Mouse (Mus musculus) spleen, adult 18-20 months (tissue): ENCODE results near the gene Nsmce1.

ENCODE experiments used
- DNase-seq, 2 experiments: peaks; one replicate each; pipeline ENCODE4 v3.0.0; 2022; ENCODE audit warnings: mixed read lengths in 2 of 2

The Nsmce1 gene

DNA sequence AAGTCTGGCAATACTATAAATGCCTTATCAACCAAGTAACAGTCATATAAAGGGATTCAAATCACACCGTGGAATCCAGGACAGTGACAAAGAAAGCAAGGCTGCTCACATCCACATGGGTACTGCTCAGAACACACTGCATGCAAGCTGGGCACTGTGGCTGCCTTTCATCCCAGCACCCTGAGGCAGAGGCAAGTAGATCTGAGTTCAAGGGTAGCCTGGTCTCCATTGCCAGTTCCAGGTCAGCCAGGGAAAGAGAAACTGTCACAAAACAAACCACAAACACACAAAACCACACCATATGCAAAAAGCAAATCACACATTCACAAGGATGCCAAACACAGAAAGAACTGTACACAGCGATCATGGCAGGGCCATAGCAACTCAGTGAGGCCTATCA, 1.8 kb downstream of the Nsmce1 start:
- no peak for DNase-seq

GRCm38 (mm10) chr7:125488706-125489105, 2.7 kb downstream of the Nsmce1 start:
- DNase-seq = no peak

- no peak for DNase-seq
These were observed 4.3 kb downstream of the Nsmce1 start for GRCm38 (mm10) chr7:125487126-125487525.

- DNase-seq = no peak
These were observed 5.2 kb downstream of the Nsmce1 start for GRCm38 (mm10) chr7:125486121-125486630.

- no peak for DNase-seq
These were observed 6.6 kb downstream of the Nsmce1 start for GRCm38 (mm10) chr7:125484791-125485190.

GRCm38 (mm10) chr7:125482886-125483285, 8.5 kb downstream of the Nsmce1 start:
- no peak for DNase-seq

- DNase-seq = no peak
These were observed 9.1 kb downstream of the Nsmce1 start for GRCm38 (mm10) chr7:125482339-125482738.

DNA sequence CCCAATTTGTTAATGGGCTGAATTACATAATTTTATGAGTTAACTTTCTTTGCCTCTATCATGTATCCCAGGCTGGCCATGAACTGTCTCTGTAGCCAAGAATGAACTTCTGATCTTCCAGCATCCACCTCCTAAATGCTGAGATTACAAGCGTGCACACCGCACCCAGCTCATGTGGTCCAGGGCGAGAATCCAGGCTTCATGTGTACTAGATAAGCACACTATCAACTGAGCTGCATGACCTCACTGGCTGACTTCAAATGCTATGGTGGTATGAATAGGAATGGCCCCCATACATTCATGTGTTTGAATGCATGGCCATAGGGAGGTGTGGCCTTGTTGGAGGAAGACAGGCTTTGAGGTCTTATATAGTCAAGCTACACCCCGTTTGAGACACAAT, 10.9 kb downstream of the Nsmce1 start:
- no peak for DNase-seq

DNA sequence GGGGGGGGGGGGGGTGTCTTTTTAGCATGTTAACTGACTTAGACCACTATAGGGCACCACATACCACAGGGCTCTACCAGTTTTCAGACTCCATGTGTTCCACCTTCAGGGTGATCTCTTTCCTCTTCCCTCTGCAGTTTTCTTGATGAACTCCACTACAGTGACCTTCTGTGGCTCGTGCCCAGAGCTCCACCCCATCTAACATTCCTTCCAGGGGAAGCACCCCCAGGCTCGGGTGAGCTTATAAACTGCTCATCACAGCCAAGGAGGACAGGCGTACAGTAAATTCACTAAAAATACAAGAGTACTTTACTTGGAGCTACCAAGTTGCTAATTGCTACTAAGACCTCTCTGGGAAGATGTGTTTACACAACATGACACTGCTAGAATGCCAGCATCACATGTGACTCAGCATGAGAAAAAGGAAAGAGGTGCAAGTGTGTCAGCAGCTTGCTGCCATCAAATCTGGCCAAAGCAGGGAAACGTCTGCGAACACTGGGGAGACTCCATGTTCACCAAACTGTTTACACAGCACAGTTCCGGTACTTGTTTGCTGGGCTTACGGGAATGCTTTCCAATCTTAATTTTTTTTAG, 12.9 kb downstream of the Nsmce1 start:
- no peak for DNase-seq

GRCm38 (mm10) chr7:125475601-125476251, 15.7 kb downstream of the Nsmce1 start:
- DNase-seq = no peak

- no peak for DNase-seq
These were observed 16.9 kb downstream of the Nsmce1 start for GRCm38 (mm10) chr7:125474535-125474934.

- DNase-seq = peak; percentile 59 to 74
These were observed 19.2 kb downstream of the Nsmce1 start for GRCm38 (mm10) chr7:125471991-125472741.

DNA sequence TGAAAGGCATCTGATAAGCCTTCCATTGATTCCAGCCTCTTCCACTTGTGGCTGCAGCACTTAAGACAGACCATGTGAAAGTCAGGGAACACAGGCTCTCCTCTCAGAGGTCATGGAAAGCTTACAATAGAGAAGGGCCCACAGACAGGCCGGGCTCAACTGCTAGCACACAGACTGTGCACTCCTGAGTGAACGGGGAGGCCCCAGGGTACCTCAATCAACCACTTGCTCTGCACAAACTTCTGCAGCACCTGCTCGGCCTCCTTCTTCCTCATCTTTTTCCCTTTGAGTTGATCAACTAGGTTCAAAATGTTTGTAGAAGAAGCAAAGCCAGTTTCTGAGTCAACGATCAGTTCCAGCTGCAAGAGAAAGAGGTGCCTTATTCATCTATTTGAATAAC, 20.5 kb downstream of the Nsmce1 start:
- DNase-seq = no peak

GRCm38 (mm10) chr7:125469937-125470336, 21.5 kb downstream of the Nsmce1 start:
- peak; percentile 55 to 74 for DNase-seq

DNA sequence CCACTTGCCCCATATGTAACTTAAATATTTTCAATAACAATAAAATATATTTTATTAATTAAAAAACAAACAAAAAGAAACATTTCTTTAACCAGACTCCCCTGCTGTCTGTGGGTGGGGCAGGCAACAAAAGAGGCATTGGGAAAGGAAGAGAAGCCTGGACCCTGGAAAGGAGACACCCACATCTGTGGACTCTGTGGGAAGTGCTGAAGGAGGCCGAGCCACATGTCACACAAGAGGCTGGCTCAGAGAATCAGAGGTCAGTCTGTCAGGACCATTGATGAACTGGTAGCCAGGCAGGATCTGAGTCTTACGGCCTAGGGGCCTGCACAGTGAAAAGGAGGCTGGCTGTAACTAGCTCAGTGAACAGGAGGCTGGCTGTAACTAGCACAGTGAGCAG, 29.2 kb downstream of the Nsmce1 start:
- DNase-seq = no peak

- no peak for DNase-seq
These were observed 37.7 kb downstream of the Nsmce1 start for GRCm38 (mm10) chr7:125453671-125454070.

GRCm38 (mm10) chr7:125451078-125451477, 40.3 kb downstream of the Nsmce1 start:
- DNase-seq = no peak

GRCm38 (mm10) chr7:125450678-125451077, 40.7 kb downstream of the Nsmce1 start:
- no peak for DNase-seq

DNA sequence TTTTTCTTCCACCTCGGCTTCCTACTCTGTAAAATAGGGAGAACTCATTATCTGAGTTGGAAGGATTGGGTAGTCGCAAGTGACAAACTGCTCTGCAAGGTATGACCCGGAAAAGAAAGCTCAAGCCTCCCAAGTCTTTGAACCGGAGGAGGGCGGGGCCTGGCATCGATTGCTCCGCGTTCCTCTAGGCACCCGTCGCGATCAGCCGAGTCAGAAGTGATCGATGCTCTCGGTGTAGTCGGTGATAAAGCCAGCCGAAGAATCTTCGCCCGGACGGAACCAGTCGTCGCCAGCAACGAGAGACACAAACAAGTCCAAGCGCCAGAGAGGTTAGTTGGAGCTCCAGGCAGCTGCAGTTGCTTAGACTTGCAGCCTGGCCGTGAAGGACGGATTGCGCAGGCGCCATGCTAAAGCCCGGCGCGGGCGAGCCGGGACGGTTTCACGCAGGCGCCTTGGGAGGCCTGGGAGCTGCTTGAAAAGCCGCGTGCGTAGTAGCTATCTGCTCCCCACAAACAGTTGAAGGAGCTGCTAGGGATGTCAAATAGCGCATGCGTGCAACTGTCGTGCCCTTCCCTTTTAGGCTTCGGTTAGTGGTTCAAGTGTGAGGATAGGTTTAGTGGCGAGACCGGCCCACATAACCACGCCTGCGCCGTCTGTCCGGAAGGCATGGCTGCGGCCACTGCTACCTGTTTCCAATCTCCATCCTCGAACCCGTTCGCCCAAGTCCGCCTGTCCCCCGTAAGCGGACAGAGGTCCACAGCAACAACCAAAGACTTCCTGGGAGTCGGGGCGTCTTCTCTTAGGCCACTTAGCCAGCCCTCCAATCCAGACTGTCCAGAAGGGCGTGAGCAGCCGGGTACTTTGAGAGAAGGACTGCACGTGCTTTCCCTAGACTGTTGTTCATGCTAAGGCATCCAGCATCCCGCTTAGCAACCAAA, 46.7 kb downstream of the Nsmce1 start, which contains the start of gene Kdm8:
Kdm8 (plus strand) TSS at position 213 of the 938 bp plus-strand sequence.
- peak; percentile 84 to 93 for DNase-seq

DNA sequence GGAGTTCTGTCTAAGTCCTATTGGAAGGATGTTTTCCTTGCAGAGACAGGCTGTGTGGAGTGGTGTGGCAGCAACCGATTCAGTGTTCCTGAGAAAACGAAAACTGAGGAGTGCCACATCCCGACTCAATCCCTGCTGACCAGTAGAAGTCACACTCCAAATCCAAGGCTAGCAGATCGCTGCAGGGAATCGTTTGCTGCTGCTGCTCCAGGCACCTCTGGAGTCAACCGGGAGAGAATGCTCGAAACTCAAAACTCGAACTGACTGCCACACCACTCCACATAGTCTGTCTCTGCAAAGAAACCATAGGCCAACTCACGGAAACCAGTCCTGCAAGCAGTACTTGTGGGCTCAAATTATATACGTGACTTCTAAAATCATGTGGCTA, 47.3 kb downstream of the Nsmce1 start:
- no peak for DNase-seq

DNA sequence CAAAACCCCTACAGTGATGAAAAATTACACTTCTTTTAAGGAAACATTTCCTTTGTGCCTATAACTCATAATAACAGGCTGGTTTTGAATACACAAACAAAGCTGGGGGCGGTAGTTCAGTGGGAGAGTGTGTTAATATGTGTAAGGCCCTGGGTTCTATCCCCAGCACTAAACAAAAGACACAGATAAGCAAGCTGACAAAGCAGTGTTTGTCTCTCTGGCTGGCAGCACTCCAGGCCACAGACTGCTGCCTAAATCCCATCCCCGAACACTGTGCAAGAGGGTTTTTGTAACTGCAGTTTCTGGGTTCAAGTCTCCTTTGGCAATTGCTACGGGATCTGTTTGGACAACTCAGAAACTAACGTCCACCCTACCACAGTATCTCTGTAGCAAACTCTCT, 49.1 kb downstream of the Nsmce1 start:
- DNase-seq = no peak

GRCm38 (mm10) chr7:125434666-125435290, 56.6 kb downstream of the Nsmce1 start:
- DNase-seq = no peak
